Mouse (Mus musculus): ENCODE measurements around the gene Ttc28. TPM values are rescaled to one million over a fixed set of nuclear protein-coding genes. Genes with fewer than 3 reads are reported as not detected.
"Not testable (repeated sequence)": the region's sequence is repeated elsewhere in the genome, so short reads cannot be mapped to it uniquely, and the experiment has no call there.

The Ttc28 gene
- total RNA-seq, 2 experiments from 2014 or later: 0.41 to 1.0 TPM

GRCm38 (mm10) chr5:111256181-111256580 lies 376.6 kb downstream of the Ttc28 start:
- ATAC-seq (replicated peaks; ENCODE audit: poor library complexity, severe bottlenecking): no peak

GRCm38 (mm10) chr5:111257127-111257526 lies 377.5 kb downstream of the Ttc28 start:
- ATAC-seq (replicated peaks; ENCODE audit: poor library complexity, severe bottlenecking): peak; percentile 44; the same call in 1 of the 2 replicates

DNA sequence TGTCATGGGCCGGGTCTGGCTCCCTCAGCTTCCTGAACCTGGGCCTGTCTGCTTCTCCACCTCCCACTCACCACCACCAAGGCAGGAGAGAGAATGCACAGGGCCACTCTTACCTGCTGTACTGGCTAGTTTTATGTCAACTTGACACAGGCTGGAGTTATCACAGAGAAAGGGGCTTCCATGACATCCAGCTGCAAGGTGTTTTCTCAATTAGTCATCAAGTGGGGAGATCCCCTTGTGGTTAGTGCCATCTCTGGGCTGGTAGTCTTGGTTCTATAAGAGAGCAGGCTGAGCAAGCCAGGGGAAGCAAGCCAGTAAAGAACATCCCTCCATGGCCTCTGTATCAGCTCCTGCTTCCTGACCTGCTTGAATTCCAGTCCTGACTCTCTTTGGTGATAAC lies 381.6 kb downstream of the Ttc28 start:
- ATAC-seq (replicated peaks; ENCODE audit: poor library complexity, severe bottlenecking): not testable (repeated sequence)

DNA sequence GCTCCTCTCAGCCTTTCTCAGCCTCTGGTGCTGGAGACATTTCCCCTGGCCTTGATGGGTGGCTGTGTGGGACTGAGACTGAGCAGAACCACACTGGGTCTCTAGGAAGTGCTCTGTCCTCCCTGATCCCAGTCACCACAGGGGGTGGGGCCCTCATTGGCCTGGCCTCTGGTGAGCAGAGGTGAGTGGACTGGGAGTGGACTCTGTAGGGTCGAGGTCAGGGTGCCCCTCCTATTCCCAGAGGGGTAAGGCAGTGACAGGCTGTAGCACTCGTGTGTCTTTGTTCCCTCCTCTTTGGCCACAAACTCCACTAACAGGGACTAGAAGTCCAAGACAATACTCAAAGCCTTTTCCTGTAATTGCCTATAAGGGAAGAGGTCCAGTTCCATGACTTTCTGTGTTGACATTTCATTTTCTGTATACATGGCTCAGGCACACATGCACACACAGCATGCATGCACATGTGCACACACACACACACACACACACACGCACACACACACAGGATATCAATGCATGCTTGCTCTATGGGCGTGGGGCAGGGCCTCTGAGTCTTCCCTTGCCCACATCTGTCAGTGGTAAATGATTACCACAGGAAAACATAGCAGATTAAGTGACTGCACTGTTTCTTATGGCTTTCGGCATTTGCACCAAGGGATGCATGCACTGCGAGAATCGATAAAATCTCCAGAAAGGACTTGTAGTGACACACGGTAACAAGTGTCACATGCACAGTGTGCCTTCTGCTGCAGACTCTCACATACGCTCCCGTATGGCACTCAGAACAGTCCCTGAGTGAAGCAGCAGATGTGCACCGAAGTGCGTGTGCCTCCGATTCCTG lies 382.4 kb downstream of the Ttc28 start:
- ATAC-seq (replicated peaks; ENCODE audit: poor library complexity, severe bottlenecking): no peak

DNA sequence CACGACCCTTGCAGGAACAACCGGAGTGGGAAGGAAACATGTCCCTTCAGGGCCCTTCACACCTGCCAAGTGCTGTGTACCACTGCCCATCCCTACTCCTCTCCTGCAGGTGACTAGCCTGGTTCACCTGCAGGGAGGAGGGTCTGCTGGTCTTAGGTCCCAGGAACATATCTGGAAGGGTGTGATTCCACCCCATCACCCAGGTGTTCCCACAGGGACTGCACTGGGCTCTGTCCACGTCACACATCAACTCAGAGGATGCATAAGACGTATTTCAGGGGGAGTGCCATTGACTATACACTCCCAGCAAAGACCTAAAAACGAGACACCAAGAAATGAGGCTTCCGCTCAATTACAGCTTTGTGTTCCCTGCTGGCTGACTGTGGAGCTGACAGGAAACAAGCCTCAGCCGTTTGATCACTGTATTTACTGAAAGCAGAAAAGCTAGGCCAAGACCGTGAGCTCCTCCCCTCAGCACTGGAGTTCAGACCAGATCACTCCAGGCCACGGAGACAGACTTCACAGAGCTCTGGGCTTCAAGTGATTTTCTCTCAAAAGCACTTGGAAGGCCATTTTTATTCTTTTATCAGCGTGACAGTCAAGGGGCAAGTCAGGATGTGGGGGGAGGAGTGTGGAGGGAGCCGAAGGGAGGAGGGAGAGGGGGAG lies 383.1 kb downstream of the Ttc28 start:
- no peak; the same call in 1 of the 2 replicates for ATAC-seq (replicated peaks; ENCODE audit: poor library complexity, severe bottlenecking)

- no peak for ATAC-seq (replicated peaks; ENCODE audit: poor library complexity, severe bottlenecking)
Measured at GRCm38 (mm10) chr5:111263370-111263769, 383.8 kb downstream of the Ttc28 start.

DNA sequence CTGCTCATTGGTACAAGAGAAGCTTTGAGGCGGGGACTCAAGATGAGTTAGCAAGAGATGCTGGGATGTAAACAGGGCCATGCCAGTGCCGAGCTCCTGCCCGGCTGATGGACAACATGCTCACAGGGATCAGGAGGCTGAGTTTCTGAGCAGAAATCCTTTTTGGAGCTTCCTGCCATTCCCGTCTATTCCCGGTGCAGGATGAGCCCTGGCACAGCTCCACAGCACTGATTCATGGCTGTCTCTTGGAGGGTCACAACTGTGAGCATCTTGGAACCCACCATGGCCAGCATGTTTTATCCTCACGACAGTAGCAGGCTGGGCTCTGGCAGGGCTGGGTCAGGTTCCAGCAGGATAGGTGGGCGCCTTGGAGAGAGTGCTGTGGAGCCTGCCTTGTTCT lies 384.9 kb downstream of the Ttc28 start:
- no peak for ATAC-seq (replicated peaks; ENCODE audit: poor library complexity, severe bottlenecking)

- ATAC-seq (replicated peaks; ENCODE audit: poor library complexity, severe bottlenecking): no peak
Measured at GRCm38 (mm10) chr5:111266658-111267057, 387.1 kb downstream of the Ttc28 start.

GRCm38 (mm10) chr5:111267100-111267499 lies 387.5 kb downstream of the Ttc28 start:
- no peak for ATAC-seq (replicated peaks; ENCODE audit: poor library complexity, severe bottlenecking)

- no peak for ATAC-seq (replicated peaks; ENCODE audit: poor library complexity, severe bottlenecking)
Measured at GRCm38 (mm10) chr5:111268852-111269251, 389.2 kb downstream of the Ttc28 start.

DNA sequence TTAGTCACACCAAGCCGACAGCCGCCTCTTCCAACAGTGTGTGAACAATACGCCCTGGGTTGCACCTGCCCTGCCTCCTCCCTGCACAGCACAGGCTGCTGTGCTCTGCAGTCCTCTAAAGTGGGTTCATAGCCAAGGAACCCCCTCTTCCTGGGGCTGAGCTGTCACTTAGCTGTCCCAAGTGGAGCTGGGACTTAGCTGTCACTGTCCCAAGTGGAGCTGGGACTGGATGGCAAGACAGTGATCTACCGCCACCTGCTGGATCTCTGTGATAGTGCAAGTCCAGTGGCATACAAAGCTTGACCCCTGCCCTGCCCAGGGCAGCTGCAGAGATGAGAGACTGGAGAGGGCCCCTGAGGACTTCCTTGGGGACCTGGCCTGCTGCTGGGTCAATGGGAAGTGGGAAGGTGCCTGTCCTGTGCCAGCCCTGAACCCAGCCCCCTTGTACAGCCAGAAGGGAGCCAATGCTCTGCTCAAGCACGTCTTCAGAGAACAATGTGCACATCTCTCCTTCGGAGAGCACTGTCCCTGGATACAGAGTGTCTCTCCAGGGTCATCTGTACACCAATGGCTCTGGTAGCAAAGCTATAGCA lies 390.1 kb downstream of the Ttc28 start:
- ATAC-seq (replicated peaks; ENCODE audit: poor library complexity, severe bottlenecking): peak; percentile 83

DNA sequence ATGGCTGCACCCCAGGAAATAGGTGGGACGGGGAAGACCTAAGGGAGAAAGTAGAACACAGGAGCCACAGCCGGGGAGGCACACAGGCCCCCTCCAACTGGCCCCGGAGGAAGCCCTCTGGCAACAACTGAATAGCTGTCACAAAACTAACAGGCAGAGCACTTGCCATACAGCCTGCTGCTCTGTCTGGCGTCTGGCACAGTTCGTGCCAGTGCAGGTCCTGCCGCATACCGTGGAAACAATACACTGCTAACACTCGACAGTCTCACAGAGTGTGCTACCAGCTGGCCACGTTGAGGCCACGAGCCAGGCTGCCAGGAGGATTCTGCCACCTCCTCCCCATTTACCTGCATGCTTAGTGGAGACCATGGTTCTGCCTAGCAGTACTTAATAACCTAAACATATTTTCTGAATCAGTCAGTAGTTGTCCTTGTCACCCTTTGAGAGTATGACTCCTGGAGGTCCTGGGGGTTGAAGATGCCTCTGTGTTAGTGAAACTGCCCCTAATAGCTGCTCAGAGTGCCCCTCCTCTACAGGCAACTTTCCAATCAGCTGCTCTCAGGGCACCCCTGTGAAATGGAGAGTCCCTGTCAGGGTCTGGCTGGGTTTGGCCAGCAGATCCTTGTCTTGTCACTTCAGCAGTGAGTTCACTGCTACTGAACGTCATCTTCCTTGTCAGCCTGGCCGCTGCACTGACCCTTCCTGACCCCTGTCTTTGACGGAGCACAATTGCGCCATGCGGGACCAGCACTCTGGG lies 390.8 kb downstream of the Ttc28 start:
- no peak for ATAC-seq (replicated peaks; ENCODE audit: poor library complexity, severe bottlenecking)

DNA sequence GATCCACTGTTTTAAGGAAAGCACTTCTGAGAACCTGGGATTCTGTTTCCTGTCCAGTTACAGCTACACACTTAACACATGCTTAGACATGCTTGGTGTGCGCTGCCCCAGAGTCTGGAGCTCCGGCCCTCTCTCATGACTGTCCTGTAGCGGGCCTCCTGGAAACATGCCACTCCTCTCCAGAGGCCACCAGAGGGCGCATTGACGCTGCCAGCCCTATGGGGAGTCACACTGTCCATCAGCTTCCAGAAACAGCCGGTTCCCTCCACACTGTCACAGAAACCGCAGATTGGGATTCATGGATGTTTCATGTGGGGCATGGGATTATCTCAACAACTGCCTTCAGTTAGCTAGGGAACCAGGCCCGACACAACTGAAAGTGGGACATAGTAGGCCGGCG lies 394.0 kb downstream of the Ttc28 start:
- ATAC-seq (replicated peaks; ENCODE audit: poor library complexity, severe bottlenecking): peak; percentile 59; the same call in 1 of the 2 replicates

- peak; percentile 47 for ATAC-seq (replicated peaks; ENCODE audit: poor library complexity, severe bottlenecking)
Measured at GRCm38 (mm10) chr5:111274948-111275347, 395.3 kb downstream of the Ttc28 start.

- ATAC-seq (replicated peaks; ENCODE audit: poor library complexity, severe bottlenecking): no peak
Measured at GRCm38 (mm10) chr5:111284420-111285175, 405.0 kb downstream of the Ttc28 start.

- no peak for ATAC-seq (replicated peaks; ENCODE audit: poor library complexity, severe bottlenecking)
Measured at GRCm38 (mm10) chr5:111287571-111287970, 408.0 kb downstream of the Ttc28 start.

GRCm38 (mm10) chr5:111288486-111288885 lies 408.9 kb downstream of the Ttc28 start:
- no peak for ATAC-seq (replicated peaks; ENCODE audit: poor library complexity, severe bottlenecking)

DNA sequence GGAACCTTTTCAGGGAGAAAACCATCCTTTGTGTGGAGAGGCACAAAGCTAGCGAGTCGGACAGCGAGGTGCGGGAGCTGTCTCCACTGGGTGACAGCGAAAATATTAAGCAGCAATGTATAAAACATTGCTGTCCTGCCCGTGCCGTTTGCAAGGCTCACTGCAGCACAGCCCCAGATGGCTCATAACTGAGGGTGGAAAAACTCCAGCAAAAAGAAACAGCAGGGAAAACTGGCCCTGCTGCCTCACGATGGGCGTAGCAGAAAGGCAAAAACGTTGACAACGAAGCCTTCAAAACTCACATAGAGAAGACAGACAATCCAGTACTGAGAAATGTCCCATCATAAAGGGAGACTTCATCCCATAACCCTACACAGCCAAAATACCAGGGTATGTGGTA lies 410.5 kb downstream of the Ttc28 start:
- no peak for ATAC-seq (replicated peaks; ENCODE audit: poor library complexity, severe bottlenecking)

DNA sequence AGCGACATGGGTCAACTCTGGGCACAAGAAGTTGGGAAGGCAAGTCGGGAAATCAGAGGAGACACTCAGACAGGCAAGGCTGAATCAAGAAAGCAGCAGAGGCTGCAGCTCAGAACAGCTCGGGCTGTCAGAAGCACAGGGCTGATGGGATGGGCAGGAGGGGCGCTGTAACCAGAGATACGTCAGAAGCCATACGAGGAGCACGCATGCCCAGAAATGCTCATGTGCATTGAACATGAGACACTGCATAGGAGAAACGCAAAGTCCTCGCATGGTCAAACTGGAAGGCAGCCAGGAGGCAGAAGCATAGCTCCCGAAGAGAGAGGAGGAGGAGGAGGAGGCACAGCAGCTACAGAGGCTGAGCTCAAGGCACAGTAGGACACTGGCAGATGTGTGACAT lies 412.0 kb downstream of the Ttc28 start:
- ATAC-seq (replicated peaks; ENCODE audit: poor library complexity, severe bottlenecking): no peak

GRCm38 (mm10) chr5:111297801-111298200 lies 418.2 kb downstream of the Ttc28 start:
- ATAC-seq (replicated peaks; ENCODE audit: poor library complexity, severe bottlenecking): no peak
